Mouse (Mus musculus) neural tube, embryonic 11.5 days (tissue): ENCODE results near the gene Mmp8. TPM values are rescaled to one million over a fixed set of nuclear protein-coding genes. Genes with fewer than 3 reads are reported as not detected.

Experiments used
- ATAC-seq: fragments of 200-750 bp; cut with Nextera tagmentation; 2 replicates; pipeline ENCODE4 v1.8.0; 2017; ENCODE audit warnings: moderate number of reproducible peaks, mild to moderate bottlenecking, moderate TSS enrichment, moderate library complexity; ENCODE audit not compliant: insufficient read depth, low FRiP score, low TSS enrichment
- DNase-seq: peaks from one replicate; pipeline ENCODE4 v3.0.0-alpha.2; 2015; ENCODE audit warnings: low spot score
- H3K27ac ChIP-seq: fragments of 300-500 bp; sonication (generic); 2 replicates; pipeline ENCODE4 v1.5.1; 2014; ENCODE audit warnings: low read depth, mild to moderate bottlenecking, low read length
- H3K27me3 ChIP-seq: fragments of 300-500 bp; sonication (generic); 2 replicates; pipeline ENCODE4 v1.6.1; 2014; ENCODE audit warnings: mild to moderate bottlenecking, low read length, mixed read lengths; ENCODE audit not compliant: control insufficient read depth, insufficient read depth
- H3K36me3 ChIP-seq: fragments of 300-500 bp; sonication (generic); 2 replicates; pipeline ENCODE4 v1.6.1; 2014; ENCODE audit warnings: mild to moderate bottlenecking, low read length, moderate library complexity, mixed read lengths; ENCODE audit not compliant: control insufficient read depth, insufficient read depth
- H3K4me1 ChIP-seq: fragments of 300-500 bp; sonication (generic); 2 replicates; pipeline ENCODE4 v1.6.1; 2014; ENCODE audit warnings: low read length, mixed read lengths; ENCODE audit not compliant: control insufficient read depth, insufficient read depth
- H3K4me2 ChIP-seq: fragments of 300-500 bp; sonication (generic); 2 replicates; pipeline ENCODE4 v1.6.1; 2014; ENCODE audit warnings: low read depth, mild to moderate bottlenecking, moderate library complexity
- H3K4me3 ChIP-seq: fragments of 300-500 bp; sonication (generic); 2 replicates; pipeline ENCODE4 v1.5.1; 2014; ENCODE audit warnings: low read depth, low read length
- H3K9ac ChIP-seq: fragments of 300-500 bp; sonication (generic); 2 replicates; pipeline ENCODE4 v1.6.1; 2014; ENCODE audit warnings: mild to moderate bottlenecking, low read length
- H3K9me3 ChIP-seq: fragments of 300-500 bp; sonication (generic); 2 replicates; pipeline ENCODE4 v1.6.1; 2016; ENCODE audit warnings: low read length; ENCODE audit not compliant: control insufficient read depth
- WGBS: fragments of 180-500 bp; shearing (Covaris S2); extraction: QIAGEN DNeasy Blood & Tissue Kit; methylation state at CpG from one replicate; pipeline ENCODE4 v1.1.7; 2014; 5-methylcytosine and 5-hydroxymethylcytosine counted together
- polyA plus RNA-seq: library from polyadenylated mRNA; unstranded; fragments of >200 nt; fragmentation: Nextera tagmentation; extraction: Ambion mirVana; gene quantifications from 2 replicates; pipeline ENCODE4 v1.2.1, GENCODE M21; 2014

Gene Mmp8
- polyA plus RNA-seq, 1 experiment from 2014 or later, result not detected

DNA sequence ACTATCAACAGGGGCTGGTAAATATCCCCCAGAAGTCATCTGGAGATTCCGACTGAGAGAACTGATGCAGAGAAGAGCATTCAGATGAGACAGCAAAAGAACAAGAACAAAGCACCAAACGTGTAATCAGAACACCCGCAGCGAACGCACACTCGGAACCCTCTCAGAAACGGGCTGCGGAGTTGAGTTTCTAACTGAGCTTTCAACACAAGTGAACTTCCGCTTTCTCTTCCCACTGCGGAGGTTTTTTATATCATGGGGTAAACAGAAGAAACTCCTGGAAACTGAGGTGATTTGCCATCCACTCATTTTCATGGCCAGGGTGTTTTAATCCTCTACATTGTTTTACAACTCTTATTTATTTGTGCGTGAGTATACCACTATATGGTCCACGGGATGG lies 47.4 kb downstream of the Mmp8 start:
- WGBS, result 88% methylated on average over 12 of the region's 12 CpGs
- no peak overlapping the region for H3K9ac ChIP-seq

More for the DNA sequence above, 47.4 kb downstream of the Mmp8 start:
- Histone ChIP-seq H3K4me3 (no peak overlapping the region), H3K27ac (no peak overlapping the region), H3K36me3 (no peaks in the 10 kb centered on the region), H3K4me2 (no peak overlapping the region), H3K4me1 (no peaks in the 10 kb centered on the region), H3K27me3 (no peaks in the 10 kb centered on the region), H3K9me3 (no peaks in the 10 kb centered on the region)
- DNase-seq, result no peak
- ATAC-seq, result no peak

Other genes starting within 250 kb of the Mmp8 start
- gene Mmp12, start 214.1 kb upstream of the Mmp8 start, polyA plus RNA-seq, result 0.35 TPM in 1 of 2 replicates, not detected in the other
- not detected in 2 replicates for gene Mmp1b, start 170.4 kb upstream of the Mmp8 start, polyA plus RNA-seq
- gene Mmp3, start 112.6 kb upstream of the Mmp8 start, polyA plus RNA-seq, result not detected in 2 replicates
- gene Mmp10, start 56.1 kb upstream of the Mmp8 start, polyA plus RNA-seq, result not detected in 2 replicates
- not detected in 2 replicates for gene Mmp27, start 12.9 kb downstream of the Mmp8 start, polyA plus RNA-seq
- not detected in 2 replicates for gene Mmp20, start 69.8 kb downstream of the Mmp8 start, polyA plus RNA-seq
- not detected in 2 replicates for gene Mmp7, start 133.6 kb downstream of the Mmp8 start, polyA plus RNA-seq
- 108 and 120 TPM in 2 replicates for gene Tmem123, start 205.6 kb downstream of the Mmp8 start, polyA plus RNA-seq